Mouse (Mus musculus): ENCODE measurements around the gene Srsf1. TPM values are rescaled to one million over a fixed set of nuclear protein-coding genes. Genes with fewer than 3 reads are reported as not detected.
A peak's percentile ranks its signal among the peaks of the same experiment; 100 is the strongest.

Srsf1 gene
- polyA plus RNA-seq, 1 experiment from 2014 or later: 168 TPM

GRCm38 (mm10) chr11:88061892-88062625 lies 14.9 kb downstream of the Srsf1 start:
- Histone ChIP-seq H3K4me1 (ENCODE audit: control insufficient read depth, insufficient read depth, low read depth, low read length) (peaks cover under 1% of the 10 kb centered on the region; the same call in 1 of the 2 replicates), H3K27me3 (replicated peaks; ENCODE audit: control insufficient read depth, insufficient read depth, low read length) (no peaks in the 10 kb centered on the region), H3K9me3 (ENCODE audit: control insufficient read depth, low read length) (no peaks in the 10 kb centered on the region), H3K9ac (ENCODE audit: low read depth, low read length) (no peak overlapping the region), H3K4me2 (ENCODE audit: low read length) (no peak overlapping the region), H3K27ac (ENCODE audit: low read depth, low read length) (no peak overlapping the region), H3K36me3 (ENCODE audit: control insufficient read depth, insufficient read depth, low read length) (no peaks in the 10 kb centered on the region), H3K4me3 (ENCODE audit: low read length) (no peak overlapping the region)
- ATAC-seq: no peak
- 71% methylated on average over 2 of the region's 2 CpGs for WGBS

GRCm38 (mm10) chr11:88065732-88066131 lies 18.6 kb downstream of the Srsf1 start:
- H3K36me3 ChIP-seq (ENCODE audit: control insufficient read depth, insufficient read depth, low read length): no peaks in the 10 kb centered on the region

GRCm38 (mm10) chr11:88067191-88067585 lies 20.0 kb downstream of the Srsf1 start:
- WGBS: 3% methylated on average over 8 of the region's 8 CpGs
- no peaks in the 10 kb centered on the region for H3K9me3 ChIP-seq (ENCODE audit: control insufficient read depth, low read length)
- H3K36me3 ChIP-seq (ENCODE audit: control insufficient read depth, insufficient read depth, low read length): no peaks in the 10 kb centered on the region
- no peak for ATAC-seq
- no peaks in the 10 kb centered on the region for H3K27me3 ChIP-seq (replicated peaks; ENCODE audit: control insufficient read depth, insufficient read depth, low read length)
- peaks cover 24% of the 10 kb centered on the region for H3K4me1 ChIP-seq (ENCODE audit: control insufficient read depth, insufficient read depth, low read depth, low read length)
- H3K4me2 ChIP-seq (ENCODE audit: low read length): peak overlapping the region; percentile 94
- H3K9ac ChIP-seq (ENCODE audit: low read depth, low read length): peak overlapping the region; percentile 99
- peak overlapping the region; percentile 99 for H3K27ac ChIP-seq (ENCODE audit: low read depth, low read length)
- peak overlapping the region; percentile 72 for H3K4me3 ChIP-seq (ENCODE audit: low read length)

More at GRCm38 (mm10) chr11:88065732-88066131, 18.6 kb downstream of the Srsf1 start:
- ATAC-seq: no peak
- Histone ChIP-seq H3K27me3 (replicated peaks; ENCODE audit: control insufficient read depth, insufficient read depth, low read length) (no peaks in the 10 kb centered on the region), H3K9ac (ENCODE audit: low read depth, low read length) (no peak overlapping the region), H3K9me3 (ENCODE audit: control insufficient read depth, low read length) (no peaks in the 10 kb centered on the region), H3K4me3 (ENCODE audit: low read length) (no peak overlapping the region), H3K27ac (ENCODE audit: low read depth, low read length) (no peak overlapping the region), H3K4me1 (ENCODE audit: control insufficient read depth, insufficient read depth, low read depth, low read length) (peaks cover 13% of the 10 kb centered on the region), H3K4me2 (ENCODE audit: low read length) (no peak overlapping the region)

GRCm38 (mm10) chr11:88067586-88068410 lies 20.6 kb downstream of the Srsf1 start, which contains the start of gene Vezf1:
TSS of gene Vezf1 (plus strand) at chr11:88068279.
- peak; percentile 92 for ATAC-seq
- Histone ChIP-seq H3K9me3 (ENCODE audit: control insufficient read depth, low read length) (no peaks in the 10 kb centered on the region), H3K4me1 (ENCODE audit: control insufficient read depth, insufficient read depth, low read depth, low read length) (peaks cover 26% of the 10 kb centered on the region)

GRCm38 (mm10) chr11:88068411-88069245 lies 21.5 kb downstream of the Srsf1 start:
- H3K36me3 ChIP-seq (ENCODE audit: control insufficient read depth, insufficient read depth, low read length): no peaks in the 10 kb centered on the region
- ATAC-seq: peak; percentile 66
- H3K27me3 ChIP-seq (replicated peaks; ENCODE audit: control insufficient read depth, insufficient read depth, low read length): no peaks in the 10 kb centered on the region
- peak overlapping the region; percentile 99 for H3K9ac ChIP-seq (ENCODE audit: low read depth, low read length)
- H3K27ac ChIP-seq (ENCODE audit: low read depth, low read length): peak overlapping the region; percentile 99
- peak overlapping the region; percentile 94 for H3K4me2 ChIP-seq (ENCODE audit: low read length)
- peaks cover 31% of the 10 kb centered on the region for H3K4me1 ChIP-seq (ENCODE audit: control insufficient read depth, insufficient read depth, low read depth, low read length)
- H3K9me3 ChIP-seq (ENCODE audit: control insufficient read depth, low read length): no peaks in the 10 kb centered on the region
- H3K4me3 ChIP-seq (ENCODE audit: low read length): peak overlapping the region; percentile 72
- under 1% methylated on average over 37 of the region's 92 CpGs for WGBS

More at GRCm38 (mm10) chr11:88067586-88068410, 20.6 kb downstream of the Srsf1 start, which contains the start of gene Vezf1:
- Histone ChIP-seq H3K36me3 (ENCODE audit: control insufficient read depth, insufficient read depth, low read length) (no peaks in the 10 kb centered on the region), H3K27me3 (replicated peaks; ENCODE audit: control insufficient read depth, insufficient read depth, low read length) (no peaks in the 10 kb centered on the region), H3K9ac (ENCODE audit: low read depth, low read length) (peak within 1 kb of the TSS; percentile 99), H3K27ac (ENCODE audit: low read depth, low read length) (peak within 1 kb of the TSS; percentile 99), H3K4me3 (ENCODE audit: low read length) (peak within 1 kb of the TSS; percentile 72), H3K4me2 (ENCODE audit: low read length) (peak within 1 kb of the TSS; percentile 94)
- WGBS: under 1% methylated on average over 32 of the region's 81 CpGs

- Histone ChIP-seq H3K4me2 (ENCODE audit: low read length) (peak overlapping the region; percentile 94), H3K9ac (ENCODE audit: low read depth, low read length) (peak overlapping the region; percentile 99), H3K36me3 (ENCODE audit: control insufficient read depth, insufficient read depth, low read length) (no peaks in the 10 kb centered on the region), H3K27me3 (replicated peaks; ENCODE audit: control insufficient read depth, insufficient read depth, low read length) (no peaks in the 10 kb centered on the region), H3K27ac (ENCODE audit: low read depth, low read length) (peak overlapping the region; percentile 99), H3K4me3 (ENCODE audit: low read length) (peak overlapping the region; percentile 72), H3K9me3 (ENCODE audit: control insufficient read depth, low read length) (no peaks in the 10 kb centered on the region), H3K4me1 (ENCODE audit: control insufficient read depth, insufficient read depth, low read depth, low read length) (peaks cover 32% of the 10 kb centered on the region)
- ATAC-seq: no peak; the same call in 1 of the 2 replicates
- WGBS: under 1% methylated on average over 12 of the region's 12 CpGs
These were observed 22.0 kb downstream of the Srsf1 start for GRCm38 (mm10) chr11:88069246-88069570.

GRCm38 (mm10) chr11:88070392-88070791 lies 23.2 kb downstream of the Srsf1 start:
- Histone ChIP-seq H3K27ac (ENCODE audit: low read depth, low read length) (no peak overlapping the region), H3K27me3 (replicated peaks; ENCODE audit: control insufficient read depth, insufficient read depth, low read length) (no peaks in the 10 kb centered on the region), H3K4me3 (ENCODE audit: low read length) (peak overlapping the region; percentile 72), H3K9me3 (ENCODE audit: control insufficient read depth, low read length) (no peaks in the 10 kb centered on the region), H3K4me2 (ENCODE audit: low read length) (peak overlapping the region; percentile 94), H3K4me1 (ENCODE audit: control insufficient read depth, insufficient read depth, low read depth, low read length) (peaks cover 32% of the 10 kb centered on the region), H3K36me3 (ENCODE audit: control insufficient read depth, insufficient read depth, low read length) (no peaks in the 10 kb centered on the region), H3K9ac (ENCODE audit: low read depth, low read length) (no peak overlapping the region)
- WGBS: 8% methylated on average over 4 of the region's 4 CpGs
- no peak for ATAC-seq

GRCm38 (mm10) chr11:88071113-88071512 lies 23.9 kb downstream of the Srsf1 start:
- Histone ChIP-seq H3K27ac (ENCODE audit: low read depth, low read length) (no peak overlapping the region), H3K9me3 (ENCODE audit: control insufficient read depth, low read length) (no peaks in the 10 kb centered on the region), H3K4me1 (ENCODE audit: control insufficient read depth, insufficient read depth, low read depth, low read length) (peaks cover 32% of the 10 kb centered on the region), H3K4me3 (ENCODE audit: low read length) (no peak overlapping the region), H3K9ac (ENCODE audit: low read depth, low read length) (no peak overlapping the region), H3K4me2 (ENCODE audit: low read length) (peak overlapping the region; percentile 94), H3K27me3 (replicated peaks; ENCODE audit: control insufficient read depth, insufficient read depth, low read length) (no peaks in the 10 kb centered on the region), H3K36me3 (ENCODE audit: control insufficient read depth, insufficient read depth, low read length) (no peaks in the 10 kb centered on the region)
- 42% methylated on average over 5 of the region's 5 CpGs for WGBS
- no peak for ATAC-seq
